Mouse (Mus musculus): ENCODE measurements around the gene 4933428G20Rik.

Gene 4933428G20Rik

GRCm38 (mm10) chr11:97532950-97533582 is 32.9 kb upstream of the 4933428G20Rik start:
- DNase-seq = no peak

GRCm38 (mm10) chr11:97532354-97532753 is 32.2 kb upstream of the 4933428G20Rik start:
- no peak for DNase-seq

- peak; percentile 80 for DNase-seq
Measured at GRCm38 (mm10) chr11:97531381-97532260, 31.5 kb upstream of the 4933428G20Rik start.

- no peak for DNase-seq
Measured at GRCm38 (mm10) chr11:97530961-97531360, 30.8 kb upstream of the 4933428G20Rik start.

GRCm38 (mm10) chr11:97530069-97530468 is 29.9 kb upstream of the 4933428G20Rik start:
- DNase-seq = no peak

- DNase-seq = peak; percentile 84
Measured at GRCm38 (mm10) chr11:97528282-97528808, 28.2 kb upstream of the 4933428G20Rik start.

- no peak for DNase-seq
Measured at GRCm38 (mm10) chr11:97525313-97525712, 25.2 kb upstream of the 4933428G20Rik start.

GRCm38 (mm10) chr11:97524306-97524705 is 24.2 kb upstream of the 4933428G20Rik start:
- no peak for DNase-seq

GRCm38 (mm10) chr11:97523827-97524261 is 23.7 kb upstream of the 4933428G20Rik start:
- DNase-seq = peak; percentile 84

- no peak for DNase-seq
Measured at GRCm38 (mm10) chr11:97523107-97523506, 23.0 kb upstream of the 4933428G20Rik start.

- peak; percentile 62 for DNase-seq
Measured at GRCm38 (mm10) chr11:97521741-97522474, 21.8 kb upstream of the 4933428G20Rik start.

GRCm38 (mm10) chr11:97520541-97520940 is 20.4 kb upstream of the 4933428G20Rik start:
- peak; percentile 80 for DNase-seq

- DNase-seq = no peak
Measured at GRCm38 (mm10) chr11:97513066-97513465, 12.9 kb upstream of the 4933428G20Rik start.

GRCm38 (mm10) chr11:97512511-97512910 is 12.4 kb upstream of the 4933428G20Rik start:
- DNase-seq = no peak

- peak; percentile 39 for DNase-seq
Measured at GRCm38 (mm10) chr11:97511661-97512369, 11.7 kb upstream of the 4933428G20Rik start.

- DNase-seq = peak; percentile 59
Measured at GRCm38 (mm10) chr11:97510966-97511660, 11.0 kb upstream of the 4933428G20Rik start.

- DNase-seq = no peak
Measured at GRCm38 (mm10) chr11:97509715-97510485, 9.8 kb upstream of the 4933428G20Rik start.

- no peak for DNase-seq
Measured at GRCm38 (mm10) chr11:97509058-97509457, 8.9 kb upstream of the 4933428G20Rik start.

- DNase-seq = no peak
Measured at GRCm38 (mm10) chr11:97508198-97508597, 8.1 kb upstream of the 4933428G20Rik start.

- DNase-seq = no peak
Measured at GRCm38 (mm10) chr11:97506331-97506730, 6.2 kb upstream of the 4933428G20Rik start.

GRCm38 (mm10) chr11:97505784-97506183 is 5.6 kb upstream of the 4933428G20Rik start:
- no peak for DNase-seq

Measured in kidney, adult 11 months (tissue).